Mouse (Mus musculus): Measurements from ENCODE around the gene Col6a4. TPM values are rescaled to one million over a fixed set of nuclear protein-coding genes. Genes with fewer than 3 reads are reported as not detected.

Col6a4 gene
- polyA plus RNA-seq, 1 experiment = not detected

DNA sequence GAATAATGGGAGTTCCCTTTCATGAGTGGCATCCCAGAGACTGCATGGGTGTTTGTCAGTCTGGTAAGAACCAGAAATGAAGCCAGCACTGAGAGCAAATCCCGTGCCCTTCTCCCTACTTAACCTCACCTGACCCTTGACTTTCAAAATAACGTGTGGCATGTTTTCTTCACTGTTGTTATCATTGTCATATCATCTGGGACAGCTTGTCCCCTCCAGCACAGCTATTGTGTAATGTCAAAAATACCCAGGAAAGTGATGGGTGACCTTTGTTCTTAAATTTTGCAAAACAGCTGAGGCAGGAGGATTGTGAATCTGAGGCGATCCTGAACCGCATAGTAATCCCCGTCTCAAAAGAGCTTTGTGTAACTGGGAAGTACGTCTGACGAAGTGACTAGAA is 33.7 kb upstream of the Col6a4 start:
- Histone ChIP-seq H3K9me3 (replicated peaks; ENCODE audit: control insufficient read depth, insufficient read depth, low read length, poor library complexity, severe bottlenecking) (no peaks in the 10 kb centered on the region), H3K36me3 (ENCODE audit: control insufficient read depth, insufficient read depth, low read length, poor library complexity, severe bottlenecking) (no peaks in the 10 kb centered on the region), H3K9ac (ENCODE audit: low read depth, poor library complexity, severe bottlenecking) (no peak overlapping the region), H3K4me3 (ENCODE audit: low read depth, low read length) (no peak overlapping the region), H3K27ac (ENCODE audit: insufficient read depth, low read length) (no peak overlapping the region), H3K27me3 (ENCODE audit: control insufficient read depth, insufficient read depth, low read length, poor library complexity, severe bottlenecking) (no peaks in the 10 kb centered on the region), H3K4me1 (ENCODE audit: control insufficient read depth, insufficient read depth, low read length) (no peaks in the 10 kb centered on the region)
- TF ChIP-seq EP300 (IDR thresholded peaks at IDR 0.05; ENCODE audit: insufficient read depth, low read depth, low read length) (no peak), CTCF (IDR thresholded peaks at IDR 0.05; ENCODE audit: low read depth, low read length) (no peak), POLR2A (IDR thresholded peaks at IDR 0.05; ENCODE audit: insufficient read depth, low read length) (no peak)

DNA sequence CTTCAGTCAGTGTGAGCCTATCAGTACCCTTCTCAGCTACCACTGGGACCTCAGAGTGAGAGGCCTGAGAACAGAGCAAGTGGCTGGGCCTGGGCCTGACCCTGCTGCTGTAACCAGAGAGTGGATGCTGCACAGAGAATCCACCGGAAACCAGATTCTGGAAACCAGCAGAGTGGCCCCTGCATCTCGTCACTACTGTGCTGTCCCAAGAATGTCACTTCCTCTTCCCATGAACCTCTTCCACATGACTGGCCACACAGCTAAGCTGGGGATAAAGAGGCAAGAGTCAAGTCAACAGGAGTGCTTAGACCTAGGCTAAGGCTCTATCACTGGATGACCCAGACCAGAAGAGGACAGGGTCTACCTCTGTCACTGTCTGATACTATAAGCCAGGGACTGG is 32.5 kb upstream of the Col6a4 start:
- no peak overlapping the region for H3K4me3 ChIP-seq (ENCODE audit: low read depth, low read length)
- no peaks in the 10 kb centered on the region for H3K36me3 ChIP-seq (ENCODE audit: control insufficient read depth, insufficient read depth, low read length, poor library complexity, severe bottlenecking)
- no peaks in the 10 kb centered on the region for H3K27me3 ChIP-seq (ENCODE audit: control insufficient read depth, insufficient read depth, low read length, poor library complexity, severe bottlenecking)
- no peak overlapping the region for H3K27ac ChIP-seq (ENCODE audit: insufficient read depth, low read length)
- no peaks in the 10 kb centered on the region for H3K4me1 ChIP-seq (ENCODE audit: control insufficient read depth, insufficient read depth, low read length)
- H3K9me3 ChIP-seq (replicated peaks; ENCODE audit: control insufficient read depth, insufficient read depth, low read length, poor library complexity, severe bottlenecking) = no peaks in the 10 kb centered on the region
- TF ChIP-seq POLR2A (IDR thresholded peaks at IDR 0.05; ENCODE audit: insufficient read depth, low read length) = no peak
- TF ChIP-seq CTCF (IDR thresholded peaks at IDR 0.05; ENCODE audit: low read depth, low read length) = no peak
- TF ChIP-seq EP300 (IDR thresholded peaks at IDR 0.05; ENCODE audit: insufficient read depth, low read depth, low read length) = no peak
- no peak overlapping the region for H3K9ac ChIP-seq (ENCODE audit: low read depth, poor library complexity, severe bottlenecking)

- Histone ChIP-seq H3K4me1 (ENCODE audit: control insufficient read depth, insufficient read depth, low read length) (no peaks in the 10 kb centered on the region), H3K4me3 (ENCODE audit: low read depth, low read length) (no peak overlapping the region), H3K27me3 (ENCODE audit: control insufficient read depth, insufficient read depth, low read length, poor library complexity, severe bottlenecking) (no peaks in the 10 kb centered on the region), H3K36me3 (ENCODE audit: control insufficient read depth, insufficient read depth, low read length, poor library complexity, severe bottlenecking) (no peaks in the 10 kb centered on the region), H3K27ac (ENCODE audit: insufficient read depth, low read length) (no peak overlapping the region), H3K9ac (ENCODE audit: low read depth, poor library complexity, severe bottlenecking) (no peak overlapping the region), H3K9me3 (replicated peaks; ENCODE audit: control insufficient read depth, insufficient read depth, low read length, poor library complexity, severe bottlenecking) (no peaks in the 10 kb centered on the region)
- TF ChIP-seq EP300 (IDR thresholded peaks at IDR 0.05; ENCODE audit: insufficient read depth, low read depth, low read length) = no peak
- no peak for TF ChIP-seq POLR2A (IDR thresholded peaks at IDR 0.05; ENCODE audit: insufficient read depth, low read length)
- no peak for TF ChIP-seq CTCF (IDR thresholded peaks at IDR 0.05; ENCODE audit: low read depth, low read length)
Measured at GRCm38 (mm10) chr9:106126786-106127251, 30.2 kb upstream of the Col6a4 start.

- TF ChIP-seq POLR2A (IDR thresholded peaks at IDR 0.05; ENCODE audit: insufficient read depth, low read length) (no peak), EP300 (IDR thresholded peaks at IDR 0.05; ENCODE audit: insufficient read depth, low read depth, low read length) (no peak), CTCF (IDR thresholded peaks at IDR 0.05; ENCODE audit: low read depth, low read length) (peak; percentile 77)
- Histone ChIP-seq H3K27me3 (ENCODE audit: control insufficient read depth, insufficient read depth, low read length, poor library complexity, severe bottlenecking) (no peaks in the 10 kb centered on the region), H3K9me3 (replicated peaks; ENCODE audit: control insufficient read depth, insufficient read depth, low read length, poor library complexity, severe bottlenecking) (no peaks in the 10 kb centered on the region), H3K27ac (ENCODE audit: insufficient read depth, low read length) (no peak overlapping the region), H3K4me1 (ENCODE audit: control insufficient read depth, insufficient read depth, low read length) (no peaks in the 10 kb centered on the region), H3K9ac (ENCODE audit: low read depth, poor library complexity, severe bottlenecking) (no peak overlapping the region), H3K36me3 (ENCODE audit: control insufficient read depth, insufficient read depth, low read length, poor library complexity, severe bottlenecking) (no peaks in the 10 kb centered on the region), H3K4me3 (ENCODE audit: low read depth, low read length) (no peak overlapping the region)
Measured at GRCm38 (mm10) chr9:106123599-106123998, 27.0 kb upstream of the Col6a4 start.

DNA sequence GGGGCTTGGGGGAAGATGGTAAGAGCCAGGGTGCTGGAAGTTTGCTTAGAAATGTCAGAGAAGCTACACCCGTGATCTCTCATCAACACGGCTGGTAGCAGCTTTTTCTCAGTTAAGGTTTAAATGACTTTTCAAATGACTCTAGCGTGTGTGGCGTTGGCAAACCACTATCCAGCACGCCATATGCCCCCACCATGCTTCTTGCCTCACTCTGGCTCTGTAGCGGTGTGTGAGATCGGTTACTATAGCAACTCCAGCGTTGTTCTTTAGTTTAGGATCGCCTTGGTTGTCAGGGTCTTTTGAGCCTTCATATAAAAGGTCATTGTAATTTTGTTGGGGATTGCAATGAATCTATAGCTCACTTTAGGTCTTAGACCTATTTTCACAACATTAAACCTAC is 22.5 kb upstream of the Col6a4 start:
- TF ChIP-seq EP300 (IDR thresholded peaks at IDR 0.05; ENCODE audit: insufficient read depth, low read depth, low read length) (no peak), POLR2A (IDR thresholded peaks at IDR 0.05; ENCODE audit: insufficient read depth, low read length) (no peak), CTCF (IDR thresholded peaks at IDR 0.05; ENCODE audit: low read depth, low read length) (no peak)
- no peaks in the 10 kb centered on the region for H3K36me3 ChIP-seq (ENCODE audit: control insufficient read depth, insufficient read depth, low read length, poor library complexity, severe bottlenecking)
- H3K9me3 ChIP-seq (replicated peaks; ENCODE audit: control insufficient read depth, insufficient read depth, low read length, poor library complexity, severe bottlenecking) = no peaks in the 10 kb centered on the region
- H3K4me1 ChIP-seq (ENCODE audit: control insufficient read depth, insufficient read depth, low read length) = no peaks in the 10 kb centered on the region
- no peak overlapping the region for H3K27ac ChIP-seq (ENCODE audit: insufficient read depth, low read length)
- H3K27me3 ChIP-seq (ENCODE audit: control insufficient read depth, insufficient read depth, low read length, poor library complexity, severe bottlenecking) = no peaks in the 10 kb centered on the region
- H3K4me3 ChIP-seq (ENCODE audit: low read depth, low read length) = no peak overlapping the region
- no peak overlapping the region for H3K9ac ChIP-seq (ENCODE audit: low read depth, poor library complexity, severe bottlenecking)

DNA sequence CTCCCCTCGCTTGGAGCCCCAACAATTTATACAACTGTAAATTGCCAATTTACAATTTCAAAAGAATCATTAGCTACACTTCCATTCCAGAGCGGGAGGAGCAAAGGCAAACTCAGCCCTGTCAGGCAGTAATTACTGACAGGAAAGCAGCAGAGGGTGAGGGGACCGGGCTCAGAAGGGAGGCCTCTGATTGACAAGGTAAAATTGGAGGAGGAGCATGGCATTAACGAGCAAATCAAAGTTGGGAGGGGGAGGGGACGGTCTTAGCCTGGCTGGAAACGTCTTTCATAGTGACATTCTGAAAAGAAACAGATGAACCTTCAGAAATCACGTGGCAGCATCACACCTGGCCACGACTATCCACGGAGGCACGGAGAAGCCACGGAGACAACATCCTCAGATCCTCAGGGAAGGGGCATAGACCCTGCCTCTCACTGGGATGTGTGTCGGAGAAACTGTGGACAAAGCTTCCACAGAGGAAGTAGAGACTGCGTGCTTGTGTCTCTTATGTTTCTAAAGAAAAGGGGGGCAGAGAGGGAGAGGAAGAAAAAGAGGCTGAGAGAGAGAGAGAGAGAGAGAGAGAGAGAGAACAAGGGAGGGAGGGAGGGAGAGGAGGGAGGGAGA is 19.3 kb upstream of the Col6a4 start:
- no peaks in the 10 kb centered on the region for H3K4me1 ChIP-seq (ENCODE audit: control insufficient read depth, insufficient read depth, low read length)
- no peak overlapping the region for H3K9ac ChIP-seq (ENCODE audit: low read depth, poor library complexity, severe bottlenecking)
- no peaks in the 10 kb centered on the region; the same call in 1 of the 2 replicates for H3K9me3 ChIP-seq (replicated peaks; ENCODE audit: control insufficient read depth, insufficient read depth, low read length, poor library complexity, severe bottlenecking)
- H3K27ac ChIP-seq (ENCODE audit: insufficient read depth, low read length) = no peak overlapping the region
- no peak overlapping the region for H3K4me3 ChIP-seq (ENCODE audit: low read depth, low read length)
- no peaks in the 10 kb centered on the region for H3K36me3 ChIP-seq (ENCODE audit: control insufficient read depth, insufficient read depth, low read length, poor library complexity, severe bottlenecking)
- no peaks in the 10 kb centered on the region for H3K27me3 ChIP-seq (ENCODE audit: control insufficient read depth, insufficient read depth, low read length, poor library complexity, severe bottlenecking)
- TF ChIP-seq EP300 (IDR thresholded peaks at IDR 0.05; ENCODE audit: insufficient read depth, low read depth, low read length) = no peak
- TF ChIP-seq POLR2A (IDR thresholded peaks at IDR 0.05; ENCODE audit: insufficient read depth, low read length) = no peak
- TF ChIP-seq CTCF (IDR thresholded peaks at IDR 0.05; ENCODE audit: low read depth, low read length) = no peak

Data from ES-Bruce4 (cell line).